Mouse (Mus musculus) lung, postnatal 0 days (tissue): ENCODE measurements around the gene Dlgap5. TPM values are rescaled to one million over a fixed set of nuclear protein-coding genes. Genes with fewer than 3 reads are reported as not detected.

Source experiments
- ATAC-seq: fragments of 200-750 bp; cut with Nextera tagmentation; 2 replicates; pipeline ENCODE4 v1.8.0; 2017; ENCODE audit warnings: moderate library complexity
- DNase-seq: peaks from one replicate; pipeline ENCODE4 v3.0.0-alpha.2; 2016; ENCODE audit warnings: low spot score
- H3K27ac ChIP-seq: fragments of 300-500 bp; sonication (generic); 2 replicates; pipeline ENCODE4 v1.5.1; 2014; ENCODE audit warnings: antibody characterized with exemption, mild to moderate bottlenecking, low read length, mixed read lengths
- H3K27me3 ChIP-seq: fragments of 300-500 bp; sonication (generic); replicated peaks from 2 replicates; pipeline ENCODE4 v1.6.1; 2014; ENCODE audit warnings: low read length, mixed read lengths; ENCODE audit not compliant: insufficient read depth
- H3K36me3 ChIP-seq: fragments of 300-500 bp; sonication (generic); 2 replicates; pipeline ENCODE4 v1.6.1; 2014; ENCODE audit warnings: low read length, mixed read lengths; ENCODE audit not compliant: insufficient read depth
- H3K4me1 ChIP-seq: fragments of 300-500 bp; sonication (generic); 2 replicates; pipeline ENCODE4 v1.6.1; 2014; ENCODE audit warnings: antibody characterized with exemption, low read depth, low read length, mixed read lengths; ENCODE audit not compliant: insufficient read depth
- H3K4me2 ChIP-seq: fragments of 300-500 bp; sonication (generic); replicated peaks from 2 replicates; pipeline ENCODE4 v1.6.1; 2014; ENCODE audit warnings: low read depth, mild to moderate bottlenecking, low read length, moderate library complexity, mixed read lengths
- H3K4me3 ChIP-seq: fragments of 300-500 bp; sonication (generic); 2 replicates; pipeline ENCODE4 v1.5.1; 2014; ENCODE audit warnings: low read depth, low read length
- H3K9ac ChIP-seq: fragments of 300-500 bp; sonication (generic); replicated peaks from 2 replicates; pipeline ENCODE4 v1.6.1; 2014; ENCODE audit warnings: low read depth, mild to moderate bottlenecking
- H3K9me3 ChIP-seq: fragments of 300-500 bp; sonication (generic); 2 replicates; pipeline ENCODE4 v1.6.1; 2016; ENCODE audit warnings: low read length, mixed read lengths
- CTCF ChIP-seq: IDR thresholded peaks from 2 replicates; pipeline ENCODE4 v1.5.1; 2016; ENCODE audit warnings: antibody characterized with exemption, mild to moderate bottlenecking
- EP300 ChIP-seq: IDR thresholded peaks from 2 replicates; pipeline ENCODE4 v1.6.1; 2016; ENCODE audit warnings: antibody characterized with exemption, mild to moderate bottlenecking, control low read depth
- WGBS: fragments of 180-500 bp; shearing (Covaris S2); extraction: QIAGEN DNeasy Blood & Tissue Kit; methylation state at CpG from one replicate; pipeline ENCODE4 v1.1.7; 2014; 5-methylcytosine and 5-hydroxymethylcytosine counted together
- polyA plus RNA-seq: library from polyadenylated mRNA; unstranded; fragments of >200 nt; fragmentation: Nextera tagmentation; extraction: Ambion mirVana; gene quantifications from 2 replicates; pipeline ENCODE4 v1.2.1, GENCODE M21; 2015

The Dlgap5 gene
- polyA plus RNA-seq, 1 experiment from 2014 or later, result 2.0 TPM

GRCm38 (mm10) chr14:47352272-47352671 is 65.9 kb downstream of the Dlgap5 start:
- no peaks in the 10 kb centered on the region for H3K4me1 ChIP-seq
- no peak overlapping the region for H3K27ac ChIP-seq
- no peak for DNase-seq
- H3K9ac ChIP-seq, result no peak overlapping the region
- WGBS, result 84% methylated on average over 10 of the region's 10 CpGs
- no peak overlapping the region for H3K4me3 ChIP-seq
- no peaks in the 10 kb centered on the region for H3K36me3 ChIP-seq
- no peak for ATAC-seq
- H3K4me2 ChIP-seq, result no peak overlapping the region
- no peaks in the 10 kb centered on the region for H3K27me3 ChIP-seq
- H3K9me3 ChIP-seq, result no peaks in the 10 kb centered on the region
- TF ChIP-seq EP300 (no peak), CTCF (no peak)

DNA sequence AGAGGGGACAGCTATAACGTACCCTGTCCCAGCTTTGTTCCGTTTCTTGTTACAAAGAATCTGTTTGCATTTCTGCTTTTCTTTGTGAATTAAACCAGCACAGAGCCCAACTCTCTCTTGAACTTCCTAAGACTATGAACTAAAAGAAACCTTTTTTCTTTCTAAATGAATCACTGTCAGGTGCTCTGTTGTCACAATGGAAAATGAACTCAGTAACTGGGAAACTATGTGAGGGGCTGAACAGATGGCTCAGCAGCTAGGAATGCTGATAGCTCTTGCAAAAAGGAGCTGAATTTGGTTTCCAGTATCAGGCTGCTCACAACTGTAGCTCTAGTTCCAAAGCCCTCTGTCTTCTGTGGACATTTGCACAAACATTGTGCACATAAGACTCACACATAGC is 67.2 kb downstream of the Dlgap5 start:
- Histone ChIP-seq H3K4me1 (no peaks in the 10 kb centered on the region), H3K4me2 (no peak overlapping the region), H3K36me3 (no peaks in the 10 kb centered on the region), H3K27me3 (no peaks in the 10 kb centered on the region), H3K9me3 (no peaks in the 10 kb centered on the region), H3K27ac (no peak overlapping the region), H3K9ac (no peak overlapping the region), H3K4me3 (no peak overlapping the region)
- no peak for ATAC-seq
- DNase-seq, result no peak
- 75% methylated on average over 2 of the region's 2 CpGs for WGBS
- no peak for TF ChIP-seq CTCF
- TF ChIP-seq EP300, result no peak

DNA sequence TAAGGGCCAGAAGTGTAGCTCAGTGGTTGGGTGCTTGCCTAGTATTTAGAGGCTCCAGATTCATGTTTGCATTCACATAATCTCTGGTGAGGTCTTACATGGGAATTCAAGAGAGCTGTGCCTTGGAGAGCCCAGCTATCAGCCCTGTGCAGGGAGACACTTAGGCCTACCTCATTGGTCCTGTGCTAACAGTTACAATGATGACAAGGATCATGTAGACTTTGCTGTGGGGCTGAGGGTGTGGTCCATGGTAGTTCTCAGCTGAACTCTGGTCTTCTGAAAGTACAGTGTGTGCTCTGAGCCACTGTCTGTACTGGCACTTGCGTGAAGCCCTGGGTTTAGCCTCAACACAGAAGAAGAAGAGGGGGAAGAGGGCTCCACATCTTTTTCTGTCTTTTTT is 71.5 kb downstream of the Dlgap5 start:
- 80% methylated on average over 1 of the region's 1 CpGs for WGBS
- H3K4me3 ChIP-seq, result no peak overlapping the region
- DNase-seq, result no peak

DNA sequence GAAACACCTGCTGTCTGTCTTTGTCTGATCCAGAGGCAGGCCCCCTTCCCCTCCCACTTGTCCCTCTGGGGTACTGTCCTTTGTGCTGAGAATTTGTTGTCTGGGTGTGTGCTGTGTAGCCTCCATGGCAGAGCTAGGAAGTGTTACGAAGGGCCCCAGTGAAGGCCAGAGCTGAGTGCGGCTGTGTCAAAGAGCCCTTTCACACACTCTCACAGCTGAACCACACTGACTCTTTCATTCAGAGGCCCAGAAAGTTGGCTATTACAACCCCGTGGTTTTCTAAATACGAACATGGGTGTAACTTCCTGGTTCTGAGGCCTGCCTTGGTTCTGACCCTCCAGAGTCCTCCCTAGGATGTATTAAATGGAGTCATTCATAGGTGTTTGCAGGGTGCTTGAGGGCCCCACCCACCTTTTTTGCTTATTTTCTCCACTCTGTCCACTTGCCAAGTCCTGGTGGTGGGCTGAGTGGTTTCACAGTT is 76.4 kb downstream of the Dlgap5 start:
- DNase-seq (peak; percentile 36), ATAC-seq (peak; percentile 35; the same call in 1 of the 2 replicates)
- H3K4me2 ChIP-seq, result no peak overlapping the region
- H3K4me1 ChIP-seq, result no peaks in the 10 kb centered on the region
- no peak overlapping the region for H3K9ac ChIP-seq
- TF ChIP-seq CTCF (no peak), EP300 (no peak)
- WGBS, result 44% methylated on average over 4 of the region's 4 CpGs
- no peak overlapping the region for H3K27ac ChIP-seq
- no peak overlapping the region for H3K4me3 ChIP-seq
- H3K9me3 ChIP-seq, result no peaks in the 10 kb centered on the region
- no peaks in the 10 kb centered on the region for H3K36me3 ChIP-seq
- no peaks in the 10 kb centered on the region for H3K27me3 ChIP-seq

More for the DNA sequence above, 71.5 kb downstream of the Dlgap5 start:
- H3K4me2 ChIP-seq, result no peak overlapping the region
- TF ChIP-seq EP300 (no peak), CTCF (no peak)
- H3K27me3 ChIP-seq, result no peaks in the 10 kb centered on the region
- H3K36me3 ChIP-seq, result no peaks in the 10 kb centered on the region
- H3K27ac ChIP-seq, result no peak overlapping the region
- no peak overlapping the region for H3K9ac ChIP-seq
- H3K9me3 ChIP-seq, result no peaks in the 10 kb centered on the region
- ATAC-seq, result no peak
- no peaks in the 10 kb centered on the region for H3K4me1 ChIP-seq

DNA sequence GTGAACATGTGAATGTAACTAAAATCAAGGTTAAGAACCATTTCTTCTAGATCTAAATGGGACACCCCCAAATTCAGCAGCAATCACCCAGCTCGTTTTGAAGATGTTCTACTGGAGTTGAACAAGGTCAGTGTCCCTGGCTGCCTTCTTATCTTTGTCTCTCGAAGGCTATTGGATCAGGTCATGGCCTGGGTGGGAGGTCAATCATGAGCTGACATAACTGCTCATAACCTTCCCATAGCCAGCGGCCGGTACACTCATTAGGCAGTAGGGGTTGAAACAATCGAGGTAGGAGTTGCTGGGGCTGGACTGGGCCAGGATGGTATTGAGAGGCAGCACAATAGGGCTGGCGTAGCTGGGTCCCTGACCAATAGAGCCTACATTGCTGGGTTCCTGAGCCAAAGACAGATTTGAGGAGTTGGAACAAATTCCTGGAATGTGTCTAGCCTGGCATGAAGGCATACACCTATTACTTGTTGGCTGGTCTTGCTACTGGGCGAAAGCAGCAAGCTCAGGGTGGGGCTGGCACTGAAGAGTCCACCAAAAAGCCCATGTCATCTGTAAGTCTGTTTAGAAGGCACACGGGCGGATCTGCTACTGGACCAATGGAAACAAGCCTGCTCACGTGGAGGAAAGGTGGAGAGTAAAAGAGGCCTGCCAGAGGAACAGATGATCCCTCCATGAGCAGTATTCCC is 77.8 kb downstream of the Dlgap5 start:
- H3K4me3 ChIP-seq, result no peak overlapping the region
- no peaks in the 10 kb centered on the region for H3K9me3 ChIP-seq
- TF ChIP-seq CTCF (no peak), EP300 (no peak)
- ATAC-seq (no peak), DNase-seq (no peak)
- WGBS, result 79% methylated on average over 10 of the region's 10 CpGs
- H3K27ac ChIP-seq, result no peak overlapping the region
- no peaks in the 10 kb centered on the region for H3K4me1 ChIP-seq
- no peak overlapping the region for H3K9ac ChIP-seq
- no peaks in the 10 kb centered on the region for H3K27me3 ChIP-seq
- no peaks in the 10 kb centered on the region for H3K36me3 ChIP-seq
- no peak overlapping the region for H3K4me2 ChIP-seq

Other genes with a start within 250 kb of the Dlgap5 start
- 9.7 and 11.6 TPM in 2 replicates for gene Gch1, start 229.0 kb downstream of the Dlgap5 start, polyA plus RNA-seq
- gene Wdhd1, start 141.6 kb downstream of the Dlgap5 start, polyA plus RNA-seq, result 2.7 and 3.0 TPM in 2 replicates
- gene Socs4, start 141.5 kb downstream of the Dlgap5 start, polyA plus RNA-seq, result 2.5 and 3.3 TPM in 2 replicates
- gene Mapk1ip1l, start 120.1 kb downstream of the Dlgap5 start, polyA plus RNA-seq, result 19.9 and 23.9 TPM in 2 replicates
- 332 and 359 TPM in 2 replicates for gene Lgals3, start 50.7 kb downstream of the Dlgap5 start, polyA plus RNA-seq
- gene Fbxo34, start 32.0 kb upstream of the Dlgap5 start, polyA plus RNA-seq, result 18.1 and 20.0 TPM in 2 replicates
- 11.3 and 11.5 TPM in 2 replicates for gene Atg14, start 152.2 kb upstream of the Dlgap5 start, polyA plus RNA-seq
- 50.8 and 53.9 TPM in 2 replicates for gene Ktn1, start 230.0 kb upstream of the Dlgap5 start, polyA plus RNA-seq